ENCODE assay signal across 11 mouse cellular contexts in the genomic region with DNA sequence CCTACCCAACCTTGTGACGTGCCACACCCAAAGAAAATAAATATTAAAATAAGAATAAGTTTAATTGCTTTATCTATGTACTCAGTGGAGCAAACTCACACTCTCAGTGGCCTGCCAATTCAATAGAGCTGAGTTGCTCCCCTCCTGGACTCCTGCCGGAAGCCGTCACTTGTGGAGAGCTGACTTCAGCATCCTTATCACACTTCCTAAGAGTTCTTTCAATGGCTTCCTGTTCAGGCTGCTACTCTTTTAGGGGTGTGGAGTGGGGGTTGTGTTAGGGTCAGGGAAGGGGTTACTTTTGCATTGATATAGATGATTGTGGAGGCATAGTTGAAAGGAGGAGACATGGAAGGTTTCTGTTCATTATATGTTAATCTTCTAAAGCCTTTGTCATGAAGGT.
A peak's percentile ranks its signal among the peaks of the same experiment; 100 is the strongest.
DNase-seq lines count a peak whose midpoint lies in the region; ATAC-seq and TF ChIP-seq lines count a peak whose summit lies in the region.
"Had no signal": no experiment of that assay in that cellular context is flagged by ENCODE, and none has a peak within 500 bp of the region (broad histone marks: within the 10 kb centered on the region; RNA-seq: fewer than 3 reads in every experiment).

No protein-coding gene starts in this region.

- H3K36me3 ChIP-seq in lung, embryonic 14.5 days (ENCODE audit: insufficient read depth): no peaks in the 10 kb centered on the region
- no peaks in the 10 kb centered on the region for H3K36me3 ChIP-seq in heart, postnatal 0 days (replicated peaks; ENCODE audit: control insufficient read depth, insufficient read depth, low read length)
- H3K36me3 ChIP-seq in lung, postnatal 0 days (ENCODE audit: insufficient read depth, low read length): no peaks in the 10 kb centered on the region
- H3K36me3 ChIP-seq: embryonic facial prominence, embryonic 15.5 days; forebrain, embryonic 15.5 days had no signal

- no peak overlapping the region for H3K4me3 ChIP-seq in lung, embryonic 14.5 days (ENCODE audit: low read depth, low read length)
- no peak overlapping the region for H3K4me3 ChIP-seq in heart, postnatal 0 days (ENCODE audit: low read depth, low read length)
- H3K4me3 ChIP-seq in lung, postnatal 0 days (ENCODE audit: low read depth, low read length): no peak overlapping the region
- no peak overlapping the region for H3K4me3 ChIP-seq in left cerebral cortex, adult 2 months
- H3K4me3 ChIP-seq: embryonic facial prominence, embryonic 15.5 days; forebrain, embryonic 15.5 days; heart, adult 2 months; layer of hippocampus, adult 2 months had no signal

- TF ChIP-seq EP300 in heart, postnatal 0 days (IDR thresholded peaks at IDR 0.05; ENCODE audit: low read depth): no peak
- TF ChIP-seq EP300 in lung, postnatal 0 days (IDR thresholded peaks at IDR 0.05): peak; percentile 60

- no peaks in the 10 kb centered on the region; the same call in 1 of the 2 replicates for H3K4me1 ChIP-seq in lung, embryonic 14.5 days (ENCODE audit: insufficient read depth)
- H3K4me1 ChIP-seq in heart, postnatal 0 days (ENCODE audit: control insufficient read depth, insufficient read depth): peaks cover 8% of the 10 kb centered on the region
- no peaks in the 10 kb centered on the region for H3K4me1 ChIP-seq in lung, postnatal 0 days (ENCODE audit: insufficient read depth, low read depth, low read length)
- H3K4me1 ChIP-seq: embryonic facial prominence, embryonic 15.5 days; forebrain, embryonic 15.5 days had no signal

- no peak overlapping the region for H3K27ac ChIP-seq in lung, embryonic 14.5 days (ENCODE audit: low read depth)
- H3K27ac ChIP-seq in heart, postnatal 0 days (ENCODE audit: low read depth): peak overlapping the region; percentile 25
- H3K27ac ChIP-seq in lung, postnatal 0 days (ENCODE audit: low read length): no peak overlapping the region
- H3K27ac ChIP-seq in left cerebral cortex, adult 2 months: no peak overlapping the region
- H3K27ac ChIP-seq: embryonic facial prominence, embryonic 15.5 days; forebrain, embryonic 15.5 days had no signal

- peak; percentile 47; the same call in 1 of the 2 replicates for ATAC-seq in lung, embryonic 14.5 days (ENCODE audit: insufficient read depth)
- ATAC-seq in heart, postnatal 0 days (ENCODE audit: insufficient read depth, low read depth): peak; percentile 51; the same call in 1 of the 2 replicates
- ATAC-seq in lung, postnatal 0 days: peak; percentile 59
- ATAC-seq: forebrain, embryonic 15.5 days had no signal

- 50% methylated on average over 3 of the region's 3 CpGs for WGBS in lung, embryonic 14.5 days
- WGBS in heart, postnatal 0 days: 16% methylated on average over 3 of the region's 3 CpGs
- 38% methylated on average over 3 of the region's 3 CpGs for WGBS in lung, postnatal 0 days

- no peaks in the 10 kb centered on the region for H3K27me3 ChIP-seq in lung, embryonic 14.5 days (ENCODE audit: insufficient read depth, low read length)
- H3K27me3 ChIP-seq in heart, postnatal 0 days (ENCODE audit: control insufficient read depth, insufficient read depth, low read length): no peaks in the 10 kb centered on the region
- H3K27me3 ChIP-seq in lung, postnatal 0 days (replicated peaks; ENCODE audit: insufficient read depth, low read length): no peaks in the 10 kb centered on the region
- H3K27me3 ChIP-seq: embryonic facial prominence, embryonic 15.5 days; forebrain, embryonic 15.5 days had no signal

- no peaks in the 10 kb centered on the region for H3K9me3 ChIP-seq in lung, embryonic 14.5 days (ENCODE audit: low read depth, low read length)
- H3K9me3 ChIP-seq in heart, postnatal 0 days (replicated peaks; ENCODE audit: control insufficient read depth, low read length): no peaks in the 10 kb centered on the region; the same call in 1 of the 2 replicates
- no peaks in the 10 kb centered on the region for H3K9me3 ChIP-seq in lung, postnatal 0 days (ENCODE audit: low read length)
- H3K9me3 ChIP-seq: embryonic facial prominence, embryonic 15.5 days; forebrain, embryonic 15.5 days had no signal

- peak; percentile 58 for DNase-seq in lung, embryonic 14.5 days
- DNase-seq in lung, adult 18-20 months: no peak
- peak; percentile 71 for DNase-seq in heart, postnatal 0 days (ENCODE audit: low spot score)
- DNase-seq in lung, postnatal 0 days (ENCODE audit: low spot score): peak; percentile 60
- DNase-seq in yolk sac, embryonic 10.5 days (ENCODE audit: low spot score): peak; percentile 9
- no peak for DNase-seq in left cerebral cortex, adult 2 months (ENCODE audit: extremely low spot score in 1 of 2, low spot score in 2 of 2)
- no peak for DNase-seq in urinary bladder, postnatal 4 days (ENCODE audit: low spot score in 2 of 2)

- no peak overlapping the region for H3K4me2 ChIP-seq in lung, embryonic 14.5 days
- H3K4me2 ChIP-seq in heart, postnatal 0 days (ENCODE audit: low read depth, low read length): no peak overlapping the region
- no peak overlapping the region for H3K4me2 ChIP-seq in lung, postnatal 0 days (replicated peaks; ENCODE audit: low read depth, low read length)
- H3K4me2 ChIP-seq: embryonic facial prominence, embryonic 15.5 days; forebrain, embryonic 15.5 days had no signal

- H3K9ac ChIP-seq in lung, embryonic 14.5 days: no peak overlapping the region
- no peak overlapping the region for H3K9ac ChIP-seq in heart, postnatal 0 days (replicated peaks; ENCODE audit: low read depth, low read length)
- no peak overlapping the region for H3K9ac ChIP-seq in lung, postnatal 0 days (replicated peaks; ENCODE audit: low read depth)
- H3K9ac ChIP-seq: embryonic facial prominence, embryonic 15.5 days; forebrain, embryonic 15.5 days had no signal

- TF ChIP-seq CTCF in lung, embryonic 14.5 days (IDR thresholded peaks at IDR 0.05; ENCODE audit: low read depth): no peak
- TF ChIP-seq CTCF in heart, postnatal 0 days (IDR thresholded peaks at IDR 0.05; ENCODE audit: low read depth): no peak
- no peak for TF ChIP-seq CTCF in lung, postnatal 0 days (IDR thresholded peaks at IDR 0.05)
- no peak for TF ChIP-seq CTCF in left cerebral cortex, adult 2 months (IDR thresholded peaks at IDR 0.05)

- intact Hi-C loops in left cerebral cortex, adult 2 months (cut with DNase I): no loop called here

Comparison
In these comparisons a context has a peak if more than half of its experiments do, and no peak if none do; other contexts are left out.
1. DNase-seq: peak in lung, embryonic 14.5 days (single experiment), heart, postnatal 0 days (single experiment), lung, postnatal 0 days (single experiment) and yolk sac, embryonic 10.5 days (single experiment); none in lung, adult 18-20 months (0 of 2), left cerebral cortex, adult 2 months (0 of 2) and urinary bladder, postnatal 4 days (0 of 2).
2. Peak in every context shown above with its lines, with median percentiles within 50 percentile points of each other: ATAC-seq.